Mouse (Mus musculus) megakaryocyte, adult 5-6 weeks (primary cell): ENCODE data around the gene Hdhd5. TPM values are rescaled to one million over a fixed set of nuclear protein-coding genes. Genes with fewer than 3 reads are reported as not detected.

Experiments used
- ATAC-seq: 2 replicates; pipeline ENCODE4 v1.8.0; 2016; ENCODE audit warnings: mild to moderate bottlenecking, inconsistent platforms; ENCODE audit not compliant: poor library complexity, severe bottlenecking
- total RNA-seq, 2 experiments: library from RNA; stranded (forward) in 1 of 2; stranded (reverse) in 1 of 2; fragments of 153-499, 151-499 nt in 1 of 2; fragments of 221-1000, 200-1000 nt in 1 of 2; gene quantifications; 2 replicates each; pipeline versions ENCODE4 v1.2.3 to v1.2.4; 2015 to 2017

Hdhd5 gene
- total RNA-seq (2015) (4.4 and 6.6 TPM in 2 replicates), total RNA-seq (2017) (9.4 and 11.0 TPM in 2 replicates)

GRCm38 (mm10) chr6:120531020-120531965, at the start of gene Hdhd5:
TSS of gene Hdhd5 (minus strand) at chr6:120531319.
- peak; percentile 98 for ATAC-seq

GRCm38 (mm10) chr6:120580713-120581015, 49.5 kb upstream of the Hdhd5 start:
- no peak for ATAC-seq

- ATAC-seq: peak; percentile 76
Measured at GRCm38 (mm10) chr6:120579831-120580712, 49.0 kb upstream of the Hdhd5 start.

GRCm38 (mm10) chr6:120579110-120579830, 48.2 kb upstream of the Hdhd5 start:
- no peak; the same call in 1 of the 2 replicates for ATAC-seq

- ATAC-seq: no peak
Measured at GRCm38 (mm10) chr6:120578471-120578870, 47.4 kb upstream of the Hdhd5 start.

GRCm38 (mm10) chr6:120572372-120572771, 41.3 kb upstream of the Hdhd5 start:
- ATAC-seq: no peak

GRCm38 (mm10) chr6:120568257-120568656, 37.1 kb upstream of the Hdhd5 start:
- no peak for ATAC-seq

GRCm38 (mm10) chr6:120566911-120567909, 36.1 kb upstream of the Hdhd5 start:
- peak; percentile 99 for ATAC-seq

GRCm38 (mm10) chr6:120556641-120557040, 25.5 kb upstream of the Hdhd5 start:
- ATAC-seq: no peak

- ATAC-seq: no peak
Measured at GRCm38 (mm10) chr6:120555983-120556567, 25.0 kb upstream of the Hdhd5 start.

- ATAC-seq: no peak
Measured at GRCm38 (mm10) chr6:120555152-120555551, 24.0 kb upstream of the Hdhd5 start.

- ATAC-seq: no peak
Measured at GRCm38 (mm10) chr6:120550173-120550572, 19.1 kb upstream of the Hdhd5 start.

- no peak for ATAC-seq
Measured at GRCm38 (mm10) chr6:120548581-120548980, 17.5 kb upstream of the Hdhd5 start.

GRCm38 (mm10) chr6:120546973-120547372, 15.9 kb upstream of the Hdhd5 start:
- no peak for ATAC-seq

GRCm38 (mm10) chr6:120546292-120546691, 15.2 kb upstream of the Hdhd5 start:
- no peak for ATAC-seq

- ATAC-seq: no peak
Measured at GRCm38 (mm10) chr6:120542061-120542460, 10.9 kb upstream of the Hdhd5 start.

- no peak for ATAC-seq
Measured at GRCm38 (mm10) chr6:120541386-120541785, 10.3 kb upstream of the Hdhd5 start.

GRCm38 (mm10) chr6:120539781-120540231, 8.7 kb upstream of the Hdhd5 start:
- ATAC-seq: peak; percentile 63

- ATAC-seq: peak; percentile 93
Measured at GRCm38 (mm10) chr6:120539132-120539759, 8.1 kb upstream of the Hdhd5 start.
